Mouse (Mus musculus) ES-CJ7 (cell line): ENCODE data around the gene Rpain.

Source experiments
- DNase-seq: peaks from one replicate; pipeline ENCODE4 v3.0.0; 2011; ENCODE audit warnings: low read depth, low spot score

Rpain gene

GRCm38 (mm10) chr11:71001167-71001566, 31.2 kb downstream of the Rpain start:
- DNase-seq, result no peak

GRCm38 (mm10) chr11:71003611-71004315, 33.8 kb downstream of the Rpain start:
- DNase-seq, result no peak

GRCm38 (mm10) chr11:71004316-71004773, 34.3 kb downstream of the Rpain start, which contains the start of gene Dhx33:
Gene Dhx33 (minus strand): TSS chr11:71004437.
- DNase-seq, result peak; percentile 99

GRCm38 (mm10) chr11:71005046-71005445, 35.0 kb downstream of the Rpain start:
- peak; percentile 25 for DNase-seq

- DNase-seq, result no peak
Measured at GRCm38 (mm10) chr11:71007026-71007425, 37.0 kb downstream of the Rpain start.

- DNase-seq, result no peak
Measured at GRCm38 (mm10) chr11:71007831-71008230, 37.8 kb downstream of the Rpain start.

- no peak for DNase-seq
Measured at GRCm38 (mm10) chr11:71008321-71008720, 38.3 kb downstream of the Rpain start.

- DNase-seq, result peak; percentile 22
Measured at GRCm38 (mm10) chr11:71012743-71013142, 42.7 kb downstream of the Rpain start.

GRCm38 (mm10) chr11:71017051-71017450, 47.0 kb downstream of the Rpain start:
- no peak for DNase-seq

GRCm38 (mm10) chr11:71018416-71019200, 48.6 kb downstream of the Rpain start:
- no peak for DNase-seq

GRCm38 (mm10) chr11:71019201-71020068, 49.4 kb downstream of the Rpain start, which contains the start of the genes Mis12 and Derl2:
Gene Mis12 (plus strand): TSS chr11:71019611.
Gene Derl2 (minus strand): TSS chr11:71019841.
- peak; percentile 99 for DNase-seq
